Mouse (Mus musculus) lung, embryonic 16.5 days (tissue): ENCODE results near the gene Hoxb13. TPM values are rescaled to one million over a fixed set of nuclear protein-coding genes. Genes with fewer than 3 reads are reported as not detected.

ENCODE experiments used
- ATAC-seq: fragments of 200-750 bp; cut with Nextera tagmentation; 2 replicates; pipeline ENCODE4 v1.8.0; 2017; ENCODE audit warnings: low read depth, mild to moderate bottlenecking, moderate library complexity
- H3K27ac ChIP-seq: fragments of 300-500 bp; sonication (generic); 2 replicates; pipeline ENCODE4 v1.5.1; 2014; ENCODE audit warnings: mild to moderate bottlenecking, control low read depth, low read length
- H3K27me3 ChIP-seq: fragments of 300-500 bp; sonication (generic); 2 replicates; pipeline ENCODE4 v1.6.1; 2014; ENCODE audit warnings: low read depth, low read length, mixed read lengths; ENCODE audit not compliant: control insufficient read depth, insufficient read depth
- H3K36me3 ChIP-seq: fragments of 300-500 bp; sonication (generic); 2 replicates; pipeline ENCODE4 v1.6.1; 2014; ENCODE audit warnings: low read length; ENCODE audit not compliant: control insufficient read depth, insufficient read depth
- H3K4me1 ChIP-seq: fragments of 300-500 bp; sonication (generic); replicated peaks from 2 replicates; pipeline ENCODE4 v1.6.1; 2014; ENCODE audit warnings: low read length, mixed read lengths; ENCODE audit not compliant: control insufficient read depth, insufficient read depth
- H3K4me2 ChIP-seq: fragments of 300-500 bp; sonication (generic); 2 replicates; pipeline ENCODE4 v1.6.1; 2014; ENCODE audit warnings: low read depth, low read length, control low read depth
- H3K4me3 ChIP-seq: fragments of 300-500 bp; sonication (generic); 2 replicates; pipeline ENCODE4 v1.5.1; 2014; ENCODE audit warnings: mild to moderate bottlenecking, low read length, control low read depth
- H3K9ac ChIP-seq: fragments of 300-500 bp; sonication (generic); 2 replicates; pipeline ENCODE4 v1.6.1; 2014; ENCODE audit warnings: low read length, control low read depth
- H3K9me3 ChIP-seq: fragments of 300-500 bp; sonication (generic); 2 replicates; pipeline ENCODE4 v1.6.1; 2016; ENCODE audit warnings: low read length; ENCODE audit not compliant: control insufficient read depth
- WGBS: fragments of 180-500 bp; shearing (Covaris S2); extraction: QIAGEN DNeasy Blood & Tissue Kit; methylation state at CpG from one replicate; pipeline ENCODE4 v1.1.7; 2014; 5-methylcytosine and 5-hydroxymethylcytosine counted together
- polyA plus RNA-seq: library from polyadenylated mRNA; unstranded; fragments of >200 nt; fragmentation: Nextera tagmentation; extraction: Ambion mirVana; gene quantifications from 2 replicates; pipeline ENCODE4 v1.2.1, GENCODE M21; 2015

Gene Hoxb13
- polyA plus RNA-seq, 1 experiment from 2014 or later, result 0.09 TPM

- ATAC-seq, result no peak
- Histone ChIP-seq H3K27ac (no peak overlapping the region), H3K9ac (no peak overlapping the region), H3K4me3 (no peak overlapping the region), H3K4me2 (no peak overlapping the region), H3K9me3 (no peaks in the 10 kb centered on the region), H3K36me3 (no peaks in the 10 kb centered on the region), H3K4me1 (no peaks in the 10 kb centered on the region), H3K27me3 (peaks cover 94% of the 10 kb centered on the region)
- WGBS, result 1% methylated on average over 25 of the region's 25 CpGs
These were observed 21.4 kb upstream of the Hoxb13 start for GRCm38 (mm10) chr11:96172511-96173287.

GRCm38 (mm10) chr11:96173288-96173840 lies 20.8 kb upstream of the Hoxb13 start:
- Histone ChIP-seq H3K4me2 (no peak overlapping the region), H3K4me3 (no peak overlapping the region), H3K9ac (no peak overlapping the region), H3K27ac (no peak overlapping the region), H3K4me1 (no peaks in the 10 kb centered on the region), H3K27me3 (peaks cover 94% of the 10 kb centered on the region), H3K36me3 (no peaks in the 10 kb centered on the region), H3K9me3 (no peaks in the 10 kb centered on the region)
- no peak for ATAC-seq
- 1% methylated on average over 16 of the region's 16 CpGs for WGBS

GRCm38 (mm10) chr11:96174881-96175280 lies 19.2 kb upstream of the Hoxb13 start:
- H3K9me3 ChIP-seq, result no peaks in the 10 kb centered on the region
- no peaks in the 10 kb centered on the region for H3K36me3 ChIP-seq
- H3K27me3 ChIP-seq, result peaks cover 94% of the 10 kb centered on the region
- no peak for ATAC-seq
- no peaks in the 10 kb centered on the region for H3K4me1 ChIP-seq
- H3K4me3 ChIP-seq, result no peak overlapping the region
- no peak overlapping the region for H3K4me2 ChIP-seq
- WGBS, result 6% methylated on average over 6 of the region's 6 CpGs
- H3K27ac ChIP-seq, result no peak overlapping the region
- no peak overlapping the region for H3K9ac ChIP-seq

- Histone ChIP-seq H3K4me3 (no peak overlapping the region), H3K27ac (no peak overlapping the region), H3K4me1 (no peaks in the 10 kb centered on the region), H3K9me3 (no peaks in the 10 kb centered on the region), H3K36me3 (no peaks in the 10 kb centered on the region), H3K27me3 (peaks cover 94% of the 10 kb centered on the region), H3K4me2 (no peak overlapping the region), H3K9ac (no peak overlapping the region)
- no peak for ATAC-seq
- 2% methylated on average over 17 of the region's 17 CpGs for WGBS
These were observed 18.6 kb upstream of the Hoxb13 start for GRCm38 (mm10) chr11:96175511-96175910.

GRCm38 (mm10) chr11:96175951-96176530 lies 18.1 kb upstream of the Hoxb13 start:
- H3K27ac ChIP-seq, result no peak overlapping the region
- WGBS, result 3% methylated on average over 9 of the region's 9 CpGs
- no peaks in the 10 kb centered on the region for H3K36me3 ChIP-seq
- ATAC-seq, result no peak
- H3K9me3 ChIP-seq, result no peaks in the 10 kb centered on the region
- no peak overlapping the region for H3K4me2 ChIP-seq
- no peak overlapping the region for H3K4me3 ChIP-seq
- H3K9ac ChIP-seq, result no peak overlapping the region
- peaks cover 93% of the 10 kb centered on the region for H3K27me3 ChIP-seq
- H3K4me1 ChIP-seq, result no peaks in the 10 kb centered on the region

- H3K27me3 ChIP-seq, result peaks cover 93% of the 10 kb centered on the region
- no peak overlapping the region for H3K4me2 ChIP-seq
- no peak for ATAC-seq
- 3% methylated on average over 10 of the region's 10 CpGs for WGBS
- H3K4me3 ChIP-seq, result no peak overlapping the region
- H3K4me1 ChIP-seq, result no peaks in the 10 kb centered on the region
- H3K9me3 ChIP-seq, result no peaks in the 10 kb centered on the region
- H3K27ac ChIP-seq, result no peak overlapping the region
- H3K36me3 ChIP-seq, result no peaks in the 10 kb centered on the region
- H3K9ac ChIP-seq, result no peak overlapping the region
These were observed 17.3 kb upstream of the Hoxb13 start for GRCm38 (mm10) chr11:96176841-96177240.

GRCm38 (mm10) chr11:96177546-96178174 lies 16.5 kb upstream of the Hoxb13 start:
- Histone ChIP-seq H3K36me3 (no peaks in the 10 kb centered on the region), H3K27me3 (peaks cover 93% of the 10 kb centered on the region), H3K9ac (no peak overlapping the region), H3K4me2 (no peak overlapping the region), H3K4me3 (no peak overlapping the region), H3K4me1 (no peaks in the 10 kb centered on the region), H3K27ac (no peak overlapping the region), H3K9me3 (no peaks in the 10 kb centered on the region)
- WGBS, result under 1% methylated on average over 27 of the region's 27 CpGs
- ATAC-seq, result no peak

- Histone ChIP-seq H3K27me3 (peaks cover 91% of the 10 kb centered on the region), H3K4me3 (no peak overlapping the region), H3K4me1 (no peaks in the 10 kb centered on the region), H3K36me3 (no peaks in the 10 kb centered on the region), H3K9me3 (no peaks in the 10 kb centered on the region), H3K27ac (no peak overlapping the region), H3K9ac (no peak overlapping the region), H3K4me2 (no peak overlapping the region)
- 2% methylated on average over 8 of the region's 8 CpGs for WGBS
- no peak for ATAC-seq
These were observed 15.8 kb upstream of the Hoxb13 start for GRCm38 (mm10) chr11:96178356-96178755.

GRCm38 (mm10) chr11:96178911-96179503 lies 15.1 kb upstream of the Hoxb13 start:
- Histone ChIP-seq H3K9me3 (no peaks in the 10 kb centered on the region), H3K36me3 (no peaks in the 10 kb centered on the region), H3K4me3 (no peak overlapping the region), H3K27me3 (peaks cover 89% of the 10 kb centered on the region), H3K27ac (no peak overlapping the region), H3K9ac (no peak overlapping the region), H3K4me2 (no peak overlapping the region), H3K4me1 (no peaks in the 10 kb centered on the region)
- WGBS, result under 1% methylated on average over 6 of the region's 6 CpGs
- no peak for ATAC-seq
